Mouse (Mus musculus) skeletal muscle tissue, adult 2 months (tissue): ENCODE measurements around the gene Dlx4.
A peak's percentile ranks its signal among the peaks of the same experiment; 100 is the strongest.

Experiments used
- DNase-seq: peaks from one replicate; pipeline ENCODE4 v3.0.0-alpha.2; 2012; ENCODE audit warnings: low read depth, low spot score

Dlx4 gene

DNA sequence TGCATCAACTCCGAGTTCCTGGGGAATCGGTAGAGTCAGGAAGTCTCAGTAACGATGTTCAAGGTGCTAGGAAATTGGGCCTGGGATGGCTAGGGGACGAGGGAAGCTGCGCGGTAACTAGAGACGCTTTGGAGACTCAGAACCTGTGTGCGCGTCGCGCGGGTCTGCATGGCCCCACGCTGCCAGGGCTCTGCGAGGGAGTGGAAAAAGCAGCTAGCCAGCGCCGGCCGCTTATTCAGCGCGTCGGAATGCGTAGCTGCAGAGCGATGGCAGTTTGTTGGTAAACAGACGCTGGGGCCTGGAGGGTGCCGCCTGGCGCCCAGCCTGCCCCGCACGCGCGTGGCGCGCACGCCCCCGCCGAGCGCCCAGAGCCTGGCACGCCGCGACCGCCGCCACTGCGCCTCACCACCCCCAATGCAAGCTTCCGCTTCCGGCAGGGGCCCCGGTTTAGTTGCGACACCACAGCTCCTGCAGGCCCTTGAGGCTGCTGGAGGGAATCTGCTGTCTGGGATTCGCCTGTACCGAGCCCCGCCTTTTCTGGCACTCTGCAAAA lies at the start of gene Dlx4:
Gene Dlx4, minus strand, starts transcription at position 413 of the 553 bp plus-strand sequence.
- no peak for DNase-seq

DNA sequence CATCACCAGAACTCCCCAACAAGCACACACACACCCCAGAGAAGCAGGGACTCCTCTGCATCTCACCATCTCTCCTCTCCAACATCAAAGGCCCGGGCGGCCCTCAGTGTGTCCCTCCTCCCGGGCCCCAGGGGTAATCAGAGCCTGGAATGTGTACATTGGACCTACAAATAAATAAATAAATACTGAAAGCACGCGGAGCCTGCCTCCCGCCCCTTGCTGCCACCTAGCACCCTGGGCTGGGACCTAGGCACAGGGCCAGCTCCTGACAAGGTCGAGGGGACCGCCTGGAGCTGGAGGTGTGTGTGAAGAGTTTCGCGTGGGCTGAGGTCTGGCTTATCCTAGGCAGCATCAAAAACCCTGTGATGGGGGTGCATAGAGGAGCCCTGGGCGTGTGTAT lies 43.8 kb upstream of the Dlx4 start:
- DNase-seq = no peak

DNA sequence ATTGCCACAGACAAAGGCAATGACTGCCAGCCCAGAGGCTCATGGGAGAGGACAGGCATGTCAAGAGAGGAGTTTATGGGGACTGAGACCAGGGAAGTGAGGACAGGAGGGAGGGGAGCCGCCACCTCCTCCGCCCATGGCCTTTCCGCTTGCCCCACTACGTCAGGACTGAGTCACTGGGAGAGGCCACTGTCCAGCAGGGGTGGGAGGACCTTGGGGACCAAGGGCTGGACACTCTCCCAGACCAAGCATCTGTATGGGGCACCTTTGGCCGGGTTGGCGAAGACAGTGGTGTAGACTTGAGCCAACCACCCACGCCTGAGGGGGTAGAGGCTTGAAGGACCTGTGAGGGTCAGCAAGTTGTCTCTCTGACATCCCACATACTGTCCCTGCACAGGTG lies 40.8 kb upstream of the Dlx4 start:
- DNase-seq = peak; percentile 33

DNA sequence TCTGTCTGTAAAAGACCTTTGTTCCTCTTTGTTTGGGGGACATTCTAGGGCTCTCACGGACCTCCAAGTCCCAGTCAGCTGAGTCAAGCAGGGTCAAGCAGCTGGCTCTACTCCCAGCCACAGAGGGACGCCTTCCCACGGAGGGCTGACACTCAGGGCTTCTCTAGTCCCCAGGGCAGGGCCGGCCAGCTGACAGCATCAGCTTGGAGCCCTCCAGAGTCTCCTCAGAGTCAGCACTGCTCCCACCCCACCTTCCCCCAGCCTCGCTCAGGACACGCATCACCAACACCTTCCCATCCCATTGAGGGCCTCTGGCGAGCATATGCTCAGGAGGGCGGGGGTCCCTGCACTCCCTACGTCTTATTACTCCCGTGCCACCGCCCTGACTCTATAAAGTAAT lies 39.6 kb upstream of the Dlx4 start:
- no peak for DNase-seq

DNA sequence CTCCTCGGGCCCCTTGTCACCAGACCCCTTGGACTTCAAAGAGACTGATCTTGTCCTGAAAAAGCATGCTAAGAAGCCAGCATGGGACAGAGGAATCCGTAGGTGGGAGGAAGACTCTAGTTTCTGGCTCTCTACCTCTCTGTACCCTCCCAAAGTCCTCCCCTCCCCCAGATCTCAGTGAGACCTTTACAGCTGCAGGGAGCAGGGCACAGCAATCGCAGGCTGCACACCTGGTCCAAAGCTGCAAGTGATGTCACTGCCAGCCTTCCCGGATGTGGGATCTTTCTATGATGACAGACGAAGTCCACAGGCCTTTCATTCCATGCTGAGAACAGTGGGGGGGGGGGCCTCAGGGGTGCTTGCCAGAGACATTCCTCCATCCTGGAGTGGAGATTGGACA lies 38.5 kb upstream of the Dlx4 start:
- no peak for DNase-seq

DNA sequence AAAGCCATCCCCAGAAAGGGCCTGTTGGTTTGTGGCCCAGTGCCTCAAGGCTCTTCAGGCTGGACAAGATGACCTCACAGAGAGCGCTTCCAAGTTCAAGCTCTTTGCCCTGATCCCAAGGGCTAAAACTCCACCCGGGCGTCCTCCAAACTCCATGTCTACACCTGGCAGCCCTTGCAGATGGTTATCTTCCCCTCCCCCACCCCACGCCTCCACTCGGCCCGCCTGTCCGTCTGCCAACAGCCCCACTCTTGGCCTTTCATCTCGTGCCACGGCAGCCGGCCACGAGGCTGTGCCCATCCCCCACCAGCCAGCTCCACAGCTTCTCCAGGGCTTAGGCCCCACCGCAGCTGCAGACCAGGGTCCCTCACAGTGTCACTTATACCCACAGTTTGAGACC lies 33.2 kb upstream of the Dlx4 start:
- DNase-seq = no peak

DNA sequence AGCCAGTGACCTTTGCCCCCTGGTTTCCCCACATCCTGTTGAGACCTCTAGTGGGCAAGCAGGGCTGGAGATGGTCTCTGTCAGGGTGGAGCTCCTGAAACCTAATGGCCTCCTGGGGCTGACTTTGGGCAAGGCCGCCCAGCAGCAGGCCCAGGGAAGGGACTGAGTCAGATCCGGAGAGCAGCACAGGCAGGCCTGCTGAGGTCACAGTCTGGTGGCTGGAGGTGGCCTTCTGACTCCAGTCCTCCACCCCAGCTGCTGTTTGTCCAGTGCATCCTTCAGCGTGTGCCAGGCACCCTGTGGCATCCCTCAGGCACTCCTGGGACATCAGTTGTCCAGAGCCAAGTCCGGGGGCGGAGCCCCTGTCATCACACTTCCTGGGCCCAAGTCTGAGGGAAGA lies 19.8 kb upstream of the Dlx4 start:
- no peak for DNase-seq

DNA sequence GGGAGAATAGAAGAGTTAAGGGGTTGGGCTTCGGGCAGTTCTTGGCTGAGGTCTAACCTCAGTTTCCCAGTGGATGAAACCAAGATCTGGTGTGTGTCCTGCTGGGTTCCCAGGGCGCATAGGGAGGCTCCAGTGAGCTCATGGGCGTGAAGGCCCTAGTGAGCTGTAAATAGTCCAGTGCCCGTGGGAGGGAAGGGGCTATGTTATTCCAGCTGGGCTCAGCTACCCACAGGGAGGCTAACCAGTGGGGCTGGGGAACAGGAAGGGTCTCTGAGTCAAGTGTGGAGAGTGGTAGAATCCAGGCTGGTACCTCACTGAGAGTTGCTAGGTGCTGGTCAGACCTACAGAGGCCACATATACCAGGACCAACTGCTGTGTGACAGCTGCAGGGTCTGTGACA lies 15.6 kb upstream of the Dlx4 start:
- no peak for DNase-seq

DNA sequence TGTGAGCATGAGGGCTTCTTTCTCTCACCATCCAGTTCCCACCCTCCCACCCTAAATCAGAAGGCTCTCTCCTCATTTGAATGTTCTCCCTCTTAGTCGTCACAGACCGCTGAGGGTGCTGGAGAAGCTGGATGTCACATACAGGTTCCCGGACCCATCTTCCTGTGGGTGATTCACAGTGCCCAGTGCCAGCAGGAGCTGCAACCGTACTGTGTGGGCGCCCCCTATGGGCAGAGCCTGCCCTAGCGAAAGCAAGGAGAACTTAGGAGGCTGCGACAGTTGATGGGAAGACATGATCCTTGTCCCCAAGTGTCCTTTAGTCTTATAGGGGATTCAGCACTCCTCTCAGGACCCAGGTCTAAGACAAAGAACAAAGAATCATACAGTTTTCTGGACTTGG lies 14.6 kb upstream of the Dlx4 start:
- no peak for DNase-seq

DNA sequence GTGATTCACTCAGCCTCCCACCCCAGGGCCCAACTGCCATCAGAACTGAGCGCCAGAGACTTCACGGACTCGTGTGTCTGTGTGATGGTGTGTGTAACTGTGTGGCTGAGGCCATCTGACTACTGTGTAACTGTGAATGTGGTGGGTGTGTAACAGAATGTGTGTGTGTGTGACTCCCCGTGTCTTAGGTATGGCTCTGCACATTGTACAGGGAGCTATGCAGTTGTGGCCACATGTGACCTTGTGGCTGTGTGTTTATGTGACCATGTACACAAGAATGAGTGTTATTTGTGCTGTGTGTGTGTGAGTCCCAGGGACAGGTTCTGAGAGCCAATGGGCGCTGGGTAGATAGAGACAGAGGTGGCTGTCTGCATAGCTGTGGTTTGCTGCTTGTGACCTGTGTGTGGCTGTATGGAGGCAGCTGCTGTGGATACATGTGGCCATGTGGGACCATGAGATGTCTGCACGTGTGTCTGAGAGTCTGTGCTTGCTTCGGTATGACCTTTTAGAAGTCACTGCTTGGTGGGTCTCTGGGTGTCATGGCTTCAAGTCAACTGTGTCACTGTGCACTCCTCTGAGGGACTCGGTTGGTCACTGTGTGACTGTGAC lies 13.8 kb upstream of the Dlx4 start:
- no peak for DNase-seq

DNA sequence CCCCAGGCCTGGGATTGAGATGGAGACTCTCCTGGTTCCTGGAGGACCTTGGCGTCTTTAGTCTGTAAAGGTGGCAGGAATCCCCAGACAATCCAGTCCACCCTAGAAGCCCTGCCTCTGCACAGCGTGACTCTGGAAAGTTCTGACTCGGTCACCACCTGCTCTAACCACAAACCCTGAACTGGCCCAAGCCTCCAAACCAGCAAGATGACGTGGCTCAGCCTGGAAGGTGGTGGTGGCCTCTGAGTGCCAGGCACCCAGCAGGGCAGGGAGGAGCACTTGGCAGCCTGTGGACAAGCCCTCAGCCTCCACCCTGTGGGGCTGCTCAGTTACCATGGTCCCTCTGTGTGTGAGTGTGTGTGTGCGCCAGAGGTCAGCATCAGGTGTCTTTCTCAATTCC lies 11.8 kb upstream of the Dlx4 start:
- DNase-seq = no peak

DNA sequence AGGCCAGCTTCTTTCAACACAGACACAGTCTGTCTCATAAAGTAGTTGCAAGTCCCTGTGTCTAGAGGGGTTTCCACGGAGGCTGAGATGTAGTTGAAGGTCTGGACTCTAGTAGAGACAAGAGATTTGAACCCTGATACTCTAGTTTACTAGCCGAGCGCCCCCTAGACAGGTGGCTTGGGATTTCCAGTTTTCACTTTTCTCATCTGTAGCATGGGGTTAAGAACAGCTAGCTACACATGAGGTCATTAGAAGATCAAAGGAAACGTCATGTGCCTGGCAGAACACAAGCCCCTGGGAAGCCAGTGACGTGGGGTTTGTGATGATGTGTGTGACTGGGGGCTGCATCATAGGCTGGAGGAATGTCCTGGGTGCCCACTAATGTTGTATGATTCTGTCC lies 11.3 kb upstream of the Dlx4 start:
- DNase-seq = no peak

DNA sequence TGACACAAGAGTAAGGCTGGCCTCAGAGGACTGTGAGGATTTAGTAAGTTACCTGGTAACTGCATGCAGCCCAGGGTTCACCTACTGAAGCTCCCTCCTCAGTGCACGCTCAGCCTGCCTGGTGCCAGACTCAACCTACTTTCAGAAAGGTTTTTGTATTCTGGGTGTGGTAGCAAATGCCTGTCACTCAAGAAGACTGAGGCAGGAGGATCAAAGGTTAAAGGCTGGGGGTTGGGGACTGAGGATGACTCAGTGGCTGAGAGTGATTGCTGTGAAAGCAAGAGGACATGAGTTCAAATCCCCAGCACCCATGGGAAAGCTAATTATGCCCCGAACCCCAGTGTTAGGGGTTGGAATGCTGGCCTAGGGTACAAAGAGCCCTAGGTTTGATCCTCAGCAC lies 9.4 kb upstream of the Dlx4 start:
- no peak for DNase-seq

DNA sequence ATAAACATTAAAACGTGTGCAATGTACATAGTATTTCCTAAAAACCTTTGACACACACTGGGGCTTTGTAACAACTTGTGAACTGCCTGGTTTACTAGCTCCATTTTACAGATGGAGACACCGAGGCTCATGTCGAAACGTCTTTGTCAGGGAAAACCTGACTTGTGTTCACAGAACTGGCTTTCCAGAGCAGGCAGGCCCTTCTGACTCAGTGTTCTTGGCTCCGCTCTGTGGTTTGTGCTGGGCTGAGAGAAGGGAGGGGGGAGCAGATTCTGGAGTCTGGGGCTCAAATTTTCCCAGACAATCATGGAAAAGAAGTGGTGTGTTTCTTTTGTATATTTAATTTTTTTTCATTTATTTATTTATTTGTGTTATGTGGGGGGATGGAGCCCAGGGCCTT lies 7.6 kb upstream of the Dlx4 start:
- DNase-seq = no peak

DNA sequence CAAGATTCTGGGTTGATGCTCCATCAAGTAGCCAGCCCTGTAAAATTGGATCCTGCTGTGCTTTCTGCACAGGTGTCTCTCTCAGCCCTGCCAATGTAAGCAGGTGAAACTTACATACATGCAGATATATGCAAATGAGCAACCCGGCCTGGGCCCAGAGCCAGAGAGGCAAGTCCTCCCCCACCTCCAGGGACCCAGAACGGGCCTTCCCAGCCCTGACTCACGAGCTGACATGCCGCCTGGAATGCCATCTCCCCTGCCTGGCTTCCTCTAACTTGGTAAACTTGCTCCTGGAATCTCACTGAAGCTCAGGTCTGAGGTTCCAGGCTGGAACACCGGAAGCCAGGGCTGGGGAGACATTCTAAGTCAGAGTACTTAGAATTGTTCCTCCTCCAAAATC lies 7.1 kb upstream of the Dlx4 start:
- no peak for DNase-seq

DNA sequence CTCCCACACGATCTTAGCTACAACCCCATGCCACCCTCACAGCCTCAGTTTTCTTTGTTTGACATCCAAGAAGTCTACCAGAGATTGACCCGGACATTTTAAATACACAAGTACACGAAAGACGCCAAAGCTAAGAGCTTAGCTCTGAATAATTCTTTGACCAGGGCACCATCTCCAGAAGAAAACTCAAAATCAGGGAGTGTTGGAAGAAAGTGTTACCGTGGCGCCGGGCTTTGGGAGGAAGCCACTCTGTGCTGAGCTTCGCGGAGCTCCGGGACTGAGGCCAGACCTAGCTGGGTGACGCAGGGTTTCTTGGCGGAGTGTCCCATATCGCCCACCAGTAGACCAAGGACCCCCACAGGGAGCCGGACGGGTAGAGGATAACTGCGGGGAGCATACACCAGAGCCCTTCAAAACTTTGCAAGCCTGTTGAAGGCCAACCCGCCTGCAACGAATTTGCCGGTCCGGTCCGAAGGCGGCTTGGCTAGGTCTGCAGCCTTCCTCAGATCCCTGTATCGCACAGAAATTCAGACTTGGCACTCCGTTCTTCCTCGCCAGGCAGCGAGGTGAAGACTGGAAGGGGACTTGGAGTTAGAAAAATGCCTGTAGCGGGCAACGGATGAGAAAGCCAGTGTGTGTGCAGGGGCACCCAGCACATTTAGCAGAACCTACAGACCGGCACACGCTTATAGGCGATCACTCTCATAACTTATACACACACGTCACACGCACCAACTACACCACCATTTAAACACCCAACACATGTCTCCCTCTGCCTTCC lies 4.4 kb upstream of the Dlx4 start:
- DNase-seq = no peak

DNA sequence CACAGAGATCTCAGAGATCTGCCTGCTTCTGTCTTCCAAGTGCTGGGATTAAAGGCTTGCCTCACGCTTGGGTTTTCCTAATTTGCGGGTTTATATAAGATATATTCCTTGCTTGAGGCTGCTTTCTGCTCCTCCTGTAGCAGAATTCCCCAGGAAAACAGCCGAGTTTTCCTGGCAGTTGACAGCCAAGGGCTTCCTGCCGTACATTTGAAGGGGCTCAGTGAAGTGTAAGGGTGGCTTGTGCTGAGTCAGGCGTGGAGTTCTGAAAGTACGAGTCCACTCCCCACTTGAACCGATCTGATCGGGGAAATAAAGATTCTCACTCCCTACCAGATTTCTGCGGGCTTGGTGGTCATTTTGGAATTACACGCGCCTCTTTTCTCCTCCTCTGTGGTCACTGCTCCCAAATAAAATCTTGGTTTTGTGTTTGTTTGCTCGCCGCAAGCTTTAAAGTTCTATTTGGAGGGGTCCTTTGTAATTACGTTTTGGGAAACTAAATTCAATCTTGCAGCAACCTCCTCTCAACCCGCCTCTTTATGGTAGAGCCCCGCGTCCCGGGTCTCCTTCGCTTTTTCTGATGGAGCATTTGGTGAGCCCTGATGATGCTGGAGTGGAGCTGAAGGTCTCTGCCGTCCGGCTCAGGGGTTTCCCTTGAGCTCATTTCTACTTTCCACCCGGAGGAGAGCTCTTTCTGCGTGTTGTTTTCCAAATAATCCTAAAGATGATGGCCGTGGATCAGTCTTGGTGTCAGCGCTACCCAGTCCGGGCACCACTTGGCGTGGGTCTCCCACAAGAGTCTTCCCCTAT lies 3.6 kb upstream of the Dlx4 start:
- no peak for DNase-seq

DNA sequence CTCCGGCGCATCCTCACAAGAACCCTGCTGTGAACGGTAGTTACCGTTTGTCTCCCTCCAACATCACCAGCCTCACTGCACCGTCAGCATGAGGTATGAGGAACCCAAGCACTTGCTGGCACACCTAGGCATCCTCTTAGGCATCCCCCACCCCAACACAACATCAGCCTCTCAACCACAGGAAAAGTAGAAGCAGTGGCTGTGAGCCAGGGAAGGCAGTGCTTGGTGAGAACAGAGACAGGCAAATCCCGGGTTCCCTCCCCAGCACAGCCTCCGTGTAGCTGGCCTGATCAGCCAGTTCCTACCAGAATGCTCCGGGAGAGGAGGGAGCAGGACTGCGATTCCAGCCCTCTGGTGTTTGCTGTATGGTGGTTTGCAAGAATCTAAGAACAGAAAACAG lies 2.7 kb upstream of the Dlx4 start:
- no peak for DNase-seq

DNA sequence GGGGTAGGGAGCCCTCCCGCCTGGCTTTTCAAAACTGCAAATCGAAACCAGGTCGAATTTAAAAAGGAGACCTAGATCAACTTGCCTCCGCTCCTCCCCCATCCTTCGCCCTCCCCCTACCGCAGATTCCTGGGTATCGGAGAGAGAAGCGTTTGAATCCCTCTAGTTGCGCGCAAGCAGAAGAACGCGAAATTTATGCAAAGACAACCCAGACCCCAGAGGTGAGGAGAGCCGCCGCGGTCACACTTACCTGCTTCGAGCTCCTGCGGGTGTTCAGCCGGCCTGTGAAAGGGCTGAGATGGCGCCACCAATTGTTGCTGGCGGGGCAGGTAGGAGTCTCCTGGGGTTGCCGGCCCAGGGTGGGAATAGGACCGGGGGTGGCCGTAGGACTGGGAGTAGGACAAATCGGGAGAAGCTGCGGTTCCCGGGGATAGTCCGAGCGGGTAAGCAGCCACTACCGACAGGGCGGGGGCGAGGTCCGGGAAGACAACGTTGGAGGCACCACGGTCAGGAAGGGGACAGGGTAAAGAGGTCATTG lies 1.0 kb downstream of the Dlx4 start:
- no peak for DNase-seq

DNA sequence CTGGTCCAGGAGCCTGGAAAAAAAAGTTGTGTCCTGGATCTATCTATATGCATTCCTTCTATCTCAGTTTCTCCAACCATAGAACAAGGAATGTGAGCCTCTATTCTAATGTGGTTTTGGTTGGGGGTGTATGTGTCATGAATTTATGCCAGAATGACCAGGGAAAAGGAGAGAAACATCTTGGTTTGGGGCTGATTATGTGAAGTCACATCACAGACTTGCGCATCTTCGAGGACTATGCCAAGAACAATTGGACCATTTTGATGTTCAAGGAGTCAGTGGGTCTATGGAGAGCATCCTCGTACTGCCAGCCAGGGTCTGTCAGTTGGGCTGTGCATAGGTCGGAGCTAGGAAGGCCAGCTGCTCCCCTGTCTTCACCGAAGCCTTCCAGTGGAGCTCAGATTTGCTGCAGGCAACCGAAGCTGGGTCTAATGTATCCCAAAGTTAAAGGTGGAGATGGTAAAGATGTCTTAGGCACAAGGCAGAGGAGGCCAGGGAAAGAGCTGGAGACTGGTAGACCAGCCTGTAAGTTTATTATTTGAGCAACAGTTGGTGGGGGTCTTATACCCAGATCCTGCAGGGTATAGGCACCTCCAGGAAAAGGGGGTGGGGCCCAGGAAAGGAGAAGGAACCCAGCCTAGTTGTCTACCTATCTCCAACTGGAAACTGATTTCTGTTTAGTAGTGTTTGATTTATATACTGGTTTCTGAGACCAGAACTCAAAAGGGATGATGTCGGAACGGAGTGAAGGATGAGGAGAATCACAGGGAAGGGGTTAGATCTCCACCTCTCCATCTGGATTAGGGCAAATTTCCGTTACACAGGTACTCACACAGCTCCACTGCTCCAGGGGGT lies 1.7 kb downstream of the Dlx4 start:
- DNase-seq = no peak

DNA sequence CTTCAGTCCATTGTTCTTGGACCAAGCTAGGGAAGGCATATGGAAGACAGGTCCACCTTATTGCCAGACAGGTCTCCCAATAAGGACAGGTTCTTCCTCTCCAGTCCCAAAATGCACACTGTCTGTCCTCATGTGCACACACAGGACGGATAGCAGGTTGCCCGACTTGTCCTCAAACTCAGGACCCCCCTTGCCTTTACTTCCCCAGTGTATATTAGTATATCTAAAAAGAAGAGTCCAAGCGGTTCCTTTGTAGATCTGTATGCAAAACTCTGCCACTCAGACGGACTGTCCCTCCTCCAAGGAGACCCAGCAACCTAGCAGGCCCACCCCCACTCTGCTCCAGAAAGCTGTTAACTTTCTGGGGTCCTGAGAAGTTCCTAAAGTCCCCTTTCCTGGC lies 2.4 kb downstream of the Dlx4 start:
- no peak for DNase-seq
